In the genomic region with DNA sequence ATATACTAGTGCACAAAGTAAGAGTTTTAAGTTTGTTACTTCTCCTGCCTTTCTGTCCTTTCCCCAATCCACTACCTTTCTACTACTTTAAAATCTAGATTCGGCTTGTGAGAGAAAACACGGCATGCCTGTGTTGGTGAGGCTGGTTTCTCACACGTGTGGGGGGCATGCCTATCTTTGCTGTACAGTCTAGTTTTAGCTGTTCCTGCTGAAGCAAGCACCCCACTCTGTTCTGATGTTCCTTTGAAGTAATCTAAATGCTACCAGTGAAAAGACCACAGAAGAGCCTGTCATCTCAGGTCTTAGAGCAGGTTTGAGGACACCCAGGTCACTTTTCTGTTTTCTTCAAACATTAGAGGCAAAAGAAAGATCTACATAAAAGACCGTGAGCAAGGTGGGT, we compare ENCODE assay signal across 31 mouse cellular contexts.
DNase-seq lines count a peak whose midpoint lies in the region; ATAC-seq and TF ChIP-seq lines count a peak whose summit lies in the region.
"Had no signal": no experiment of that assay in that cellular context is flagged by ENCODE, and none has a peak within 500 bp of the region (broad histone marks: within the 10 kb centered on the region; RNA-seq: fewer than 3 reads in every experiment).

No protein-coding gene starts in this region.

- H3K4me1 ChIP-seq in heart, embryonic 15.5 days (replicated peaks) = peaks cover 12% of the 10 kb centered on the region; the same call in 1 of the 2 replicates
- H3K4me1 ChIP-seq in heart, adult 2 months (ENCODE audit: control insufficient read depth, insufficient read depth, low read length) = peaks cover 11% of the 10 kb centered on the region
- H3K4me1 ChIP-seq in liver, embryonic 11.5 days (replicated peaks; ENCODE audit: control insufficient read depth, insufficient read depth, low read length) = peaks cover 30% of the 10 kb centered on the region
- H3K4me1 ChIP-seq in liver, embryonic 14.5 days (replicated peaks; ENCODE audit: control insufficient read depth in 2 of 2, insufficient read depth in 2 of 2, low read length in 1 of 2) = peaks cover 35 to 39% of the 10 kb centered on the region in 2 experiments
- 0 out of 2 replicates have a peak, but pooled peaks cover 7% of the 10 kb centered on the region for H3K4me1 ChIP-seq in kidney, embryonic 15.5 days
- H3K4me1 ChIP-seq: embryonic facial prominence, embryonic 15.5 days; forebrain, embryonic 12.5 days; hindbrain, embryonic 12.5 days; intestine, embryonic 15.5 days had no signal

- H3K27me3 ChIP-seq in heart, embryonic 15.5 days = no peaks in the 10 kb centered on the region
- H3K27me3 ChIP-seq in heart, adult 2 months (ENCODE audit: control insufficient read depth, insufficient read depth, low read length) = no peaks in the 10 kb centered on the region
- no peaks in the 10 kb centered on the region for H3K27me3 ChIP-seq in liver, embryonic 11.5 days (replicated peaks; ENCODE audit: control insufficient read depth, insufficient read depth, low read length)
- no peaks in the 10 kb centered on the region for H3K27me3 ChIP-seq in liver, embryonic 14.5 days (ENCODE audit: control insufficient read depth, insufficient read depth, low read length)
- H3K27me3 ChIP-seq in kidney, embryonic 15.5 days = no peaks in the 10 kb centered on the region
- H3K27me3 ChIP-seq: CH12.LX; embryonic facial prominence, embryonic 15.5 days; forebrain, embryonic 12.5 days; hindbrain, embryonic 12.5 days; intestine, embryonic 15.5 days; Patski had no signal

- no peak for ATAC-seq in heart, embryonic 15.5 days (replicated peaks; ENCODE audit: insufficient number of reproducible peaks, insufficient read depth, low FRiP score, low read depth)
- no peak for ATAC-seq in liver, embryonic 11.5 days (replicated peaks; ENCODE audit: low FRiP score)
- no peak for ATAC-seq in liver, embryonic 14.5 days (ENCODE audit: insufficient read depth)
- ATAC-seq in megakaryocyte-erythroid progenitor cell, adult 5-6 weeks (replicated peaks; ENCODE audit: low FRiP score, low TSS enrichment, poor library complexity, severe bottlenecking) = peak; percentile 60
- no peak for ATAC-seq in kidney, embryonic 15.5 days (replicated peaks; ENCODE audit: low FRiP score)
- ATAC-seq: forebrain, postnatal 0 days; hindbrain, postnatal 0 days; intestine, embryonic 15.5 days; Patski had no signal

- no peak for DNase-seq in heart, adult 2 months
- no peak for DNase-seq in liver, embryonic 11.5 days (ENCODE audit: low spot score)
- no peak for DNase-seq in liver, embryonic 14.5 days (ENCODE audit: low read depth in 3 of 3, low spot score in 3 of 3)
- no peak for DNase-seq in kidney, postnatal 36 days
- DNase-seq: adrenal gland, postnatal 10 days; cerebellum, adult 8-10 months; cerebellum, postnatal 25 days; forebrain, postnatal 0 days; gastrocnemius, postnatal 36 days; heart, postnatal 36 days; kidney, adult 2 months; layer of hippocampus, adult 9-11 months; lung, adult 18-20 months; lung, postnatal 4 days; midbrain, embryonic 14.5 days; right cerebral cortex, adult 18-20 months; spleen, adult 18-20 months; thymus, adult 18-20 months; thymus, postnatal 25 days had no signal

- no peaks in the 10 kb centered on the region for H3K36me3 ChIP-seq in heart, embryonic 15.5 days
- peaks cover 27% of the 10 kb centered on the region for H3K36me3 ChIP-seq in heart, adult 2 months (ENCODE audit: control insufficient read depth, insufficient read depth, low read length)
- H3K36me3 ChIP-seq in liver, embryonic 11.5 days (ENCODE audit: control insufficient read depth, insufficient read depth, low read length) = no peaks in the 10 kb centered on the region; the same call in 1 of the 2 replicates
- H3K36me3 ChIP-seq in liver, embryonic 14.5 days (replicated peaks; ENCODE audit: control insufficient read depth, insufficient read depth, low read depth) = peaks cover 6% of the 10 kb centered on the region
- H3K36me3 ChIP-seq in kidney, embryonic 15.5 days = peaks cover 2% of the 10 kb centered on the region
- H3K36me3 ChIP-seq: forebrain, embryonic 12.5 days; hindbrain, embryonic 12.5 days; intestine, embryonic 15.5 days had no signal

- H3K9ac ChIP-seq in heart, embryonic 15.5 days = no peak overlapping the region
- H3K9ac ChIP-seq in heart, adult 2 months (ENCODE audit: low read depth, low read length) = no peak overlapping the region
- H3K9ac ChIP-seq in liver, embryonic 11.5 days (ENCODE audit: low read depth, low read length) = no peak overlapping the region
- no peak overlapping the region for H3K9ac ChIP-seq in liver, embryonic 14.5 days (replicated peaks)
- no peak overlapping the region for H3K9ac ChIP-seq in kidney, embryonic 15.5 days
- H3K9ac ChIP-seq: embryonic facial prominence, embryonic 15.5 days; forebrain, embryonic 12.5 days; forebrain, postnatal 0 days; hindbrain, embryonic 12.5 days; intestine, embryonic 15.5 days had no signal

- TF ChIP-seq CTCF in heart, adult 2 months (IDR thresholded peaks at IDR 0.05) = no peak
- no peak for TF ChIP-seq CTCF in liver, embryonic 14.5 days (IDR thresholded peaks at IDR 0.05; ENCODE audit: low read depth)

- no peak overlapping the region for H3K4me3 ChIP-seq in heart, embryonic 15.5 days
- H3K4me3 ChIP-seq in heart, adult 2 months = no peak overlapping the region
- no peak overlapping the region for H3K4me3 ChIP-seq in liver, embryonic 11.5 days (ENCODE audit: low read depth, low read length)
- H3K4me3 ChIP-seq in liver, embryonic 14.5 days (ENCODE audit: insufficient read depth in 1 of 2, low read depth in 2 of 2, low read length in 2 of 2) = no peak overlapping the region
- no peak overlapping the region for H3K4me3 ChIP-seq in kidney, embryonic 15.5 days (replicated peaks)
- H3K4me3 ChIP-seq: embryonic facial prominence, embryonic 10.5 days; embryonic facial prominence, embryonic 15.5 days; forebrain, embryonic 12.5 days; hindbrain, embryonic 12.5 days; intestine, embryonic 15.5 days had no signal

- H3K27ac ChIP-seq in heart, embryonic 15.5 days = 0 out of 2 replicates have a peak overlapping the region, but pooled peaks have one; percentile 15
- no peak overlapping the region for H3K27ac ChIP-seq in heart, adult 2 months
- peak overlapping the region; percentile 40; the same call in 1 of the 2 replicates for H3K27ac ChIP-seq in liver, embryonic 11.5 days (ENCODE audit: low read depth, low read length)
- H3K27ac ChIP-seq in liver, embryonic 14.5 days = peak overlapping the region; percentile 49
- H3K27ac ChIP-seq in kidney, embryonic 15.5 days = no peak overlapping the region
- H3K27ac ChIP-seq: embryonic facial prominence, embryonic 10.5 days; embryonic facial prominence, embryonic 15.5 days; forebrain, embryonic 12.5 days; hindbrain, embryonic 12.5 days; hindbrain, postnatal 0 days; intestine, embryonic 15.5 days; kidney, postnatal 0 days had no signal

- peaks cover 6% of the 10 kb centered on the region; the same call in 1 of the 2 replicates for H3K79me2 ChIP-seq in heart, adult 2 months (replicated peaks; ENCODE audit: control insufficient read depth, insufficient read depth, low read length)

- TF ChIP-seq EP300 in heart, adult 2 months (IDR thresholded peaks at IDR 0.05; ENCODE audit: insufficient read depth, low read depth, low read length) = no peak
- no peak for TF ChIP-seq EP300 in liver, embryonic 14.5 days (IDR thresholded peaks at IDR 0.05; ENCODE audit: low read depth)

- no peak for TF ChIP-seq POLR2A in heart, adult 2 months (IDR thresholded peaks at IDR 0.05; ENCODE audit: insufficient read depth, low read depth, low read length)

- no peaks in the 10 kb centered on the region for H3K9me3 ChIP-seq in heart, embryonic 15.5 days (replicated peaks)
- H3K9me3 ChIP-seq in liver, embryonic 11.5 days (ENCODE audit: control insufficient read depth, low read length) = no peaks in the 10 kb centered on the region
- no peaks in the 10 kb centered on the region for H3K9me3 ChIP-seq in liver, embryonic 14.5 days (ENCODE audit: control insufficient read depth, low read length)
- no peaks in the 10 kb centered on the region for H3K9me3 ChIP-seq in kidney, embryonic 15.5 days (replicated peaks)
- H3K9me3 ChIP-seq: embryonic facial prominence, embryonic 10.5 days; embryonic facial prominence, embryonic 15.5 days; forebrain, embryonic 12.5 days; hindbrain, embryonic 12.5 days; intestine, embryonic 15.5 days had no signal

- intact Hi-C loops in heart, adult 2 months (cut with DNase I) = no loop called here

- WGBS in heart, embryonic 15.5 days = 68% methylated on average over 4 of the region's 4 CpGs
- 59% methylated on average over 4 of the region's 4 CpGs for WGBS in heart, adult 2 months
- WGBS in liver, embryonic 11.5 days = 68% methylated on average over 4 of the region's 4 CpGs
- 39% methylated on average over 4 of the region's 4 CpGs for WGBS in liver, embryonic 14.5 days (ENCODE audit: insufficient replicate concordance)
- 89% methylated on average over 4 of the region's 4 CpGs for WGBS in kidney, embryonic 15.5 days

- H3K4me2 ChIP-seq in heart, embryonic 15.5 days = no peak overlapping the region
- H3K4me2 ChIP-seq in liver, embryonic 11.5 days = no peak overlapping the region
- H3K4me2 ChIP-seq in liver, embryonic 14.5 days (ENCODE audit: low read depth) = no peak overlapping the region
- H3K4me2 ChIP-seq in kidney, embryonic 15.5 days = no peak overlapping the region
- H3K4me2 ChIP-seq: embryonic facial prominence, embryonic 15.5 days; forebrain, embryonic 12.5 days; hindbrain, embryonic 12.5 days; intestine, embryonic 15.5 days had no signal

Comparison
In these comparisons a context has a peak if more than half of its experiments do, and no peak if none do; other contexts are left out.
1. H3K27ac ChIP-seq: peak in heart, embryonic 15.5 days (single experiment), liver, embryonic 11.5 days (single experiment) and liver, embryonic 14.5 days (single experiment); none in heart, adult 2 months (single experiment) and kidney, embryonic 15.5 days (single experiment).